Mouse (Mus musculus) kidney, postnatal 0 days (tissue): ENCODE measurements at regions not wholly inside any gene's neighbourhood (a gene's known extent, or its start where the extent isn't known, plus 50 kb on each side); places are given as distances from the start of the nearest gene placed in this dataset.

Experiments used
- ATAC-seq: fragments of 200-750 bp; cut with Nextera tagmentation; replicated peaks from 2 replicates; pipeline ENCODE4 v1.8.0; 2017; ENCODE audit warnings: low read depth, moderate number of reproducible peaks, moderate TSS enrichment, moderate library complexity; ENCODE audit not compliant: low FRiP score
- DNase-seq: peaks from one replicate; pipeline ENCODE4 v3.0.0-alpha.2; 2016; ENCODE audit warnings: low spot score
- H3K27ac ChIP-seq: fragments of 300-500 bp; sonication (generic); 2 replicates; pipeline ENCODE4 v1.5.1; 2014; ENCODE audit warnings: mild to moderate bottlenecking
- H3K27me3 ChIP-seq: fragments of 300-500 bp; sonication (generic); 2 replicates; pipeline ENCODE4 v1.6.1; 2014; ENCODE audit warnings: low read length, mixed read lengths; ENCODE audit not compliant: insufficient read depth
- H3K36me3 ChIP-seq: fragments of 300-500 bp; sonication (generic); 2 replicates; pipeline ENCODE4 v1.6.1; 2014; ENCODE audit warnings: low read length, mixed read lengths; ENCODE audit not compliant: insufficient read depth
- H3K4me1 ChIP-seq: fragments of 300-500 bp; sonication (generic); replicated peaks from 2 replicates; pipeline ENCODE4 v1.6.1; 2014; ENCODE audit warnings: antibody characterized with exemption, low read length, mixed read lengths; ENCODE audit not compliant: insufficient read depth
- H3K4me2 ChIP-seq: fragments of 300-500 bp; sonication (generic); 2 replicates; pipeline ENCODE4 v1.6.1; 2014; ENCODE audit warnings: mild to moderate bottlenecking, low read length, moderate library complexity, mixed read lengths
- H3K4me3 ChIP-seq: fragments of 300-500 bp; sonication (generic); replicated peaks from 2 replicates; pipeline ENCODE4 v1.5.1; 2014; ENCODE audit warnings: low read depth, low read length
- H3K9ac ChIP-seq: fragments of 300-500 bp; sonication (generic); 2 replicates; pipeline ENCODE4 v1.6.1; 2014; ENCODE audit warnings: low read depth, low read length
- H3K9me3 ChIP-seq: fragments of 300-500 bp; sonication (generic); replicated peaks from 2 replicates; pipeline ENCODE4 v1.6.1; 2016; ENCODE audit warnings: low read length, inconsistent platforms, mixed read lengths
- CTCF ChIP-seq: IDR thresholded peaks from 2 replicates; pipeline ENCODE4 v1.5.1; 2016; ENCODE audit warnings: antibody characterized with exemption, low read depth, mild to moderate bottlenecking, moderate library complexity
- WGBS: fragments of 180-500 bp; shearing (Covaris S2); extraction: QIAGEN DNeasy Blood & Tissue Kit; methylation state at CpG from one replicate; pipeline ENCODE4 v1.1.7; 2014; 5-methylcytosine and 5-hydroxymethylcytosine counted together

DNA sequence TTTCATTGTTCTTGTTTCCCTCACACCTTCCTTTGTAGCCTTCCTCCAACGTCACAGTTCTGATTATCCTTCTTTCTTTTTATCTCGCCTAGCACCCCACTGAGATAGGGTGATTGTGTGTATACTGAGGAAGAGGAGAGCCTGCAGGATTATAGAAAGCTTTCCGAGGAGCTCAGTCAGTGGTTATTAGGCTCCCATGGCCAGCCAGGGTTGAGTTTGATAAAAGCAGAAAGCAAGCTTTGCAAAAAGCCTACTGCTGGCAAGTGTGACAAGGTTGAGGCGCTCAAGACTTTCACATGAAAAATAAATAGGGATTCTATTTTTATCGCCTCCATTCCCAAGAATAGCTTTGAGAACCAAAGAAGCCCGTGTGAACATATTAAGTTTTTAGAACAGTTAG is 136.9 kb upstream of the Cypt12 start:
- 60% methylated on average over 6 of the region's 6 CpGs for WGBS
- no peak overlapping the region for H3K4me3 ChIP-seq
- H3K4me1 ChIP-seq, result no peaks in the 10 kb centered on the region
- H3K27ac ChIP-seq, result no peak overlapping the region
- no peak for TF ChIP-seq CTCF
- H3K36me3 ChIP-seq, result no peaks in the 10 kb centered on the region
- H3K4me2 ChIP-seq, result no peak overlapping the region
- H3K9me3 ChIP-seq, result no peaks in the 10 kb centered on the region
- no peak for DNase-seq
- no peaks in the 10 kb centered on the region for H3K27me3 ChIP-seq
- H3K9ac ChIP-seq, result no peak overlapping the region
- no peak for ATAC-seq

GRCm38 (mm10) chr3:17824201-17824600 is 124.0 kb upstream of the Cypt12 start:
- 56% methylated on average over 3 of the region's 3 CpGs for WGBS
- Histone ChIP-seq H3K4me2 (no peak overlapping the region), H3K4me3 (no peak overlapping the region), H3K27ac (no peak overlapping the region), H3K4me1 (no peaks in the 10 kb centered on the region), H3K9me3 (no peaks in the 10 kb centered on the region), H3K9ac (no peak overlapping the region), H3K36me3 (no peaks in the 10 kb centered on the region), H3K27me3 (no peaks in the 10 kb centered on the region)
- ATAC-seq (no peak), DNase-seq (no peak)
- TF ChIP-seq CTCF, result no peak

DNA sequence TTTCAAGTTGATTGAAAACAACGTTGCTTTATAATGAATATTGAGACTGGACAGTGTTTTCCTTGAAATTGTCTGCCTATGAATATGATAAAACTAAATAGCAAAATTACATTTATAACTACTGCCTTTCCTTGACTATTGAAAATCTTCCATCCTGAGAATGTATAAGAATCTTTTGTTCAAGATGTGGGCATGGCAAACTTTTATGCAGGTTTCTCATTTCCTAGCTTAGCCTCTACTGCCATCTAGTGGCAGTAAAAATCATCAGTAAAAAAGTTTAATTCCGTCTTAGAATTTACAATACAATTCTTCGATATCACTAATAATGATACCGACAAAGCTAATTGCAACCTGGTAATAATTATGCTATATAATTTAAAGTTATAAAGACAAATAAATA is 123.5 kb upstream of the Cypt12 start:
- peak; percentile 79 for TF ChIP-seq CTCF

DNA sequence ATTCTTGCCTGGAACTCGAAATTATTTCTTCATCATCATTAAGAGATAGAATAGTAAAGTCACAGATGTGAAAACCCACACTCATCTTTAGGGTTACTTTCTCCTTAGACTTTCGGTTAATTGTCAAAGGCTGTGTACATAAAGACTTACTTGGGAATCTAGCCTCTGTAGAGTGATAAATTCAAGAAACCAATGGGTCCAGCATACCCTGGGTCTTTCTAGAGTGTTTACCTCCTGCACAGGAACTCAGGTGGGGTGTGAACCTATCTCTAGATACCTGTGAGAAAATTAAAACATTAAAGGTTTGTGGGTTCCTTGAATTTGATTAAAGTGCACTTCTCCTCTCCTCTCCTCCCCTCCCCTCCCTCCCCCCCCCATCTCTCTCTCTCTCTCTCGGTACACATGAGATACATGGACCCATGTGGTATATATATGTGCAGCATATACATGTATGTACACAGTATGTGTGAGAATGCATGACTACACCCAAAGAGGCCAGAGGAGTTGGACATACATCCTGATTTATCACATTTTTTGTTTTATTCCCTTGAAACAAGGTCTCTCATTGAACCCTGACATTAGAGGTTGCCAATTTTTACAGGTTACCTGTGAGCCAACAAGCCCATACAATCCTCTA is 122.8 kb upstream of the Cypt12 start:
- no peaks in the 10 kb centered on the region for H3K4me1 ChIP-seq
- H3K27me3 ChIP-seq, result no peaks in the 10 kb centered on the region
- H3K27ac ChIP-seq, result no peak overlapping the region
- 56% methylated on average over 3 of the region's 3 CpGs for WGBS
- no peak for TF ChIP-seq CTCF
- no peak overlapping the region for H3K4me3 ChIP-seq
- no peak overlapping the region for H3K9ac ChIP-seq
- ATAC-seq (no peak), DNase-seq (no peak)
- no peaks in the 10 kb centered on the region for H3K36me3 ChIP-seq
- no peak overlapping the region for H3K4me2 ChIP-seq
- H3K9me3 ChIP-seq, result no peaks in the 10 kb centered on the region

More for the DNA sequence above, 123.5 kb upstream of the Cypt12 start:
- no peaks in the 10 kb centered on the region for H3K27me3 ChIP-seq
- no peaks in the 10 kb centered on the region for H3K36me3 ChIP-seq
- H3K27ac ChIP-seq, result no peak overlapping the region
- 47% methylated on average over 4 of the region's 4 CpGs for WGBS
- H3K4me1 ChIP-seq, result no peaks in the 10 kb centered on the region
- H3K9ac ChIP-seq, result no peak overlapping the region
- H3K4me3 ChIP-seq, result no peak overlapping the region
- H3K9me3 ChIP-seq, result no peaks in the 10 kb centered on the region
- no peak for ATAC-seq
- peak; percentile 58 for DNase-seq
- no peak overlapping the region for H3K4me2 ChIP-seq

DNA sequence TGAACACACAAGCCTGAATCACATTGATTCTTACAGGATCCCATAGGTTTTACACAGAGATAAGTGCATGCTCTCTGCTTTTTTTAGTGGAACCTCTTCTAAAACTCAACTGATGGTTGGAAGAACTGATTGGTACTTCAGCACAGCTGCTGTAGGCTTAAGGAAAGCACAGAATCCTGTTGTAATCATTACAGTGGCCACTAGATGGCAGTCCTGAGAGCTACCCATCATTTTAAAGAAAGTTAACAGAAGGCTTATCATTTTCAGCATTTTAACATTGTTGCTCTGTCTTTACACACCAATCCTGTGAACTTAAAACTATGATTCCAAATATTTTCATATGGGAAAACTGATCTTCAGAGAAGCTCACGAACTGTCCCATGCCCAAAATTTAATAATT is 113.5 kb upstream of the Cypt12 start:
- peak; percentile 83 for TF ChIP-seq CTCF
- Histone ChIP-seq H3K4me1 (no peaks in the 10 kb centered on the region), H3K9me3 (no peaks in the 10 kb centered on the region), H3K9ac (no peak overlapping the region), H3K27ac (no peak overlapping the region), H3K4me2 (no peak overlapping the region), H3K36me3 (no peaks in the 10 kb centered on the region), H3K4me3 (no peak overlapping the region), H3K27me3 (no peaks in the 10 kb centered on the region)
- peak; percentile 67 for DNase-seq
- no peak for ATAC-seq
- 31% methylated on average over 1 of the region's 1 CpGs for WGBS

DNA sequence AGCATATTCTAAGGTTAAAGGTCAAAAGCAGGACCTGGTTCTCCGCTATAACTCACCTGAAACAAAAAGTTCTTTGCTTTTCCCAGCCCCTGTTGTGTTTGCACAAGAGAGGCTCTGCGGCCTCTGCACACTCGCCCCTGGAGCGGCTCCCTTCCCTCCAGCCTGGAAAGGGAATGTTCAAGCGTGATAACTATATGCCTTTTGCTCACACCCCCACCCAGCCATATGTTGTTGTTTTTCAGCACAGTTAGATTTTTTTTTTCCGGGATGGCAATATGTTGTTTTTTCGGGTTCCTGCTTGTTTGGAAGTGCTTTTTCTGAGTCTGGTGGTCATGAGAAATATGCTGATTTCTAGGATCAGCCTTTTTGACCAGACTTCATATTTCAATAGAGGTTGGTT is 100.6 kb upstream of the Cypt12 start:
- Histone ChIP-seq H3K4me3 (no peak overlapping the region), H3K4me1 (no peaks in the 10 kb centered on the region), H3K9ac (no peak overlapping the region), H3K27me3 (no peaks in the 10 kb centered on the region), H3K4me2 (no peak overlapping the region), H3K27ac (no peak overlapping the region), H3K9me3 (no peaks in the 10 kb centered on the region), H3K36me3 (no peaks in the 10 kb centered on the region)
- 69% methylated on average over 7 of the region's 7 CpGs for WGBS
- TF ChIP-seq CTCF, result no peak
- no peak for ATAC-seq
- DNase-seq, result no peak

DNA sequence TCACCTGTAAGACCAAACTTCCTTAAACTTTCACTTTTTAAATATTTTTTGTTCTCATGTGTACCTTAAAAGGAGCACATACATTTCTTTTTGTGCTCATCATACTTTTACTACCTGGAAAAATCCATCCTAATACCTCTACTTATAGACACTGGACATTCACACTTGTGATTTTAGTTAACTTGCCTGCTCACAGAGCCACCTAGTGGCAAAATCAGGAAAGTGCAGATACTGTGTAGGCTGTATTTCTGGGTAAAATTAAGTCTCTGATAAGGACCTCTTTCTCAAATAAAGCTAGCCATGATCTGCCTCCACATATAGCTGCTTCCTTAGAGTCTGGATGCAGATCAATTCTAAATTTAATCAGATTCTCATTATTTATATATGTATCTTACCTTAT is 100.0 kb upstream of the Cypt12 start:
- Histone ChIP-seq H3K36me3 (no peaks in the 10 kb centered on the region), H3K27me3 (no peaks in the 10 kb centered on the region), H3K4me1 (no peaks in the 10 kb centered on the region), H3K9me3 (no peaks in the 10 kb centered on the region), H3K9ac (no peak overlapping the region), H3K4me3 (no peak overlapping the region), H3K27ac (no peak overlapping the region), H3K4me2 (no peak overlapping the region)
- DNase-seq (peak; percentile 24), ATAC-seq (no peak)
- TF ChIP-seq CTCF, result peak; percentile 67
